Mouse (Mus musculus) ES-E14 (cell line): Measurements from ENCODE around the gene Lhpp.

ENCODE experiments used
- CHD2 ChIP-seq: IDR thresholded peaks from 2 replicates; pipeline ENCODE4 v1.6.1; 2014; ENCODE audit warnings: mild to moderate bottlenecking, low read depth, low read length, inconsistent platforms
- MAFK ChIP-seq: IDR thresholded peaks from 2 replicates; pipeline ENCODE4 v1.6.1; 2014; ENCODE audit warnings: mild to moderate bottlenecking, low read depth, low read length, inconsistent platforms; ENCODE audit not compliant: insufficient read depth
- ZC3H11A ChIP-seq: IDR thresholded peaks from 2 replicates; pipeline ENCODE4 v1.6.1; 2012; ENCODE audit warnings: low read depth, mild to moderate bottlenecking, inconsistent platforms, low read length, borderline replicate concordance

DNA sequence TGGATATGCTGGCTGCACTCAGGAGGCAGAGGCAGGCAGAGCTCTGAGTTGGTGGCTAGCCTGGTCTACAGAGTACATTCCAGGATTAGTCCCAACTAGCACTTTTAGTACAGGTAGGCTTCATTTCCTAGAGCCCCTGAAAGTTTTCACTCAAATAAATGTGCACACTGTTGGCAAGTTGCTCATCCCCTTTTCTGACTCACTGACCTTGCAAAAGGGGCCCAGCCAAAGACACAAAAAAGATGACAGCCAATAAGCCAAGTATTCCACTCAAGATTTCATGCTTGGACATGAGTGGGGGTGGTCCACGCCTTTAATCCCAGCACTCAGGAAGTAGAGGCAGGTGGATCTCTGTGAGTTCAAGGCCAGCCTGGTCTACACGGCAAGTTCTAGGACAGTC lies 29.0 kb upstream of the Lhpp start:
- TF ChIP-seq CHD2 (no peak), ZC3H11A (no peak), MAFK (no peak)
